Mouse (Mus musculus): Measurements from ENCODE around the gene Coch.

Coch gene

GRCm38 (mm10) chr12:51622670-51623365 is 29.7 kb downstream of the Coch start:
- TF ChIP-seq GATA4 (IDR thresholded peaks at IDR 0.05; ENCODE audit: insufficient replicate concordance, low read length): no peak

- no peak for TF ChIP-seq GATA4 (IDR thresholded peaks at IDR 0.05; ENCODE audit: insufficient replicate concordance, low read length)
Observed at GRCm38 (mm10) chr12:51623366-51623694, 30.2 kb downstream of the Coch start.

DNA sequence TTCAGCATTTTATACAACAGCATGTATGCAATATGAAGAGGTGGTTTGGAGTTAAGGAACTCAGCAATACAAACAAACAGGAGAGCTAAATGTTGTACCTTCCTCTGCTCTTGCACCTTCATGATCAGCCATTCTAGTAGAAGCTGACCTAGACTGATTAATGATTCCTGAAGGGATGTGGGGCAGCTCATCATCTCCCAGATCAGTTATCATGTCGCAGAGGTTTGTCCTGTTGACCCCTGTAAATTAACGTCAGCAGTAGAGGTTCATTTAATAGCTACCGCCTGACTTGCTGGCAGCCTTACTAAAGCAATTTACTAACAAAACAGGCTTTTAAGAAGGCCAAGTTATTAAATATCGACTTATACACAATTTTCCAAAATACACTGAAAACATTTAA is 40.3 kb downstream of the Coch start:
- no peak for TF ChIP-seq GATA4 (IDR thresholded peaks at IDR 0.05; ENCODE audit: insufficient replicate concordance, low read length)

DNA sequence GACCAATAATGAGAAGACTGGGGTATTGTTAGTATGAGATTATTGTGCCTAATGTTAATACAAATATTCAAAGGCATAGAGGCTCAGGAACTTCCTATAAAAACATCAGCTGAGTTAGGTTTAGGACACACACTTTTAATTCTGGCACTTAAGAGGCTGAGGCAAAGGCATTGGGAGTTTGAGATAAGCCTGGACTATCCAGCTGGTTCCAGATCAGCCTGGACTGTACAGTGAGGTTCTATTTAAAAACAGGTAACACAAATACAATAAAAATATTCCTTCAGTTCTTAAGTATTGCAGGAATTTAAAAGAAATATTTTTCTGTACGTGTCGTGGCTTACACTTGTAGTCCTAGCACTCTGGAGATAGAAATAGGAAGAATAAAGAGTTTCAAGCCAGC is 43.1 kb downstream of the Coch start:
- TF ChIP-seq GATA4 (IDR thresholded peaks at IDR 0.05; ENCODE audit: insufficient replicate concordance, low read length): no peak

DNA sequence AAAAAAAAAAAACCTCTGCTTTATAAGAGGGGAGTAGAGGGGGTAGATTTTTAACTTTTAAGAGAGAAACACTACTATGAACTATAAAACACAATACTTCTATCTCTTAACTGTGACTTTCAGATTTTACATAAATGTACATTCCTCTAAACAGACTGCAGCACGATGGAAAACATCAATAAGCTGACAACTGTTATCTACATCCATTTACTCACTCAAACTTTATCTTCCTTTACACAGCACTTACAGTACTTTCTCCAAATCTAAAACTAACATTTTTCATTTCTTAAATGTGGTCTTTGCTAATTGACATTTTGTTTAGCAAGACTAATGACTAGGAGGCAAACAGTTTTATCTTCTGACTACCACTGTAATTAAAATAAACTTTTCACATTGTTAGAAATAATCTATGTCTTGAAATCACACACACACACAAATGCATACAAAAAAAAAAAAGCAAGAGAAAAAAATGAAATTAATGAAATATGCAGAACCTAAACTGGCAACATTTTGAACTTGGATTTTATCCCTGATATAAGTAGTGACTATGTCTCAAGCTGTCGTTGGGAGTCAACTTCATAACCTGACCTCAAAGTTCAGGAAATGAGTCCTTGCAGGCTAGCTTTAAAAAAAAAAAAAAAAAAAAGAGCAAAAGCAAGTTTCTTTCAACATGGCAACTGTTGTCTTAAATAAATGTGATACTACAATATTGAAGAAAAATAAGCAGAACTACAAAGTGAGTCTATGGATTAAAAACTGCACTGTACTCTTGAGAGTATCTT is 43.7 kb downstream of the Coch start:
- no peak for TF ChIP-seq GATA4 (IDR thresholded peaks at IDR 0.05; ENCODE audit: insufficient replicate concordance, low read length)

- TF ChIP-seq GATA4 (IDR thresholded peaks at IDR 0.05; ENCODE audit: insufficient replicate concordance, low read length): peak; percentile 85
Observed at GRCm38 (mm10) chr12:51641871-51642270, 48.7 kb downstream of the Coch start.
